In genomic region chr13:69458891-69459290, GRCm38 (mm10) we compare ENCODE assay signal across 24 mouse cellular contexts.
"Had no signal": no experiment of that assay in that cellular context is flagged by ENCODE, and none has a peak within 500 bp of the region (broad histone marks: within the 10 kb centered on the region; RNA-seq: fewer than 3 reads in every experiment).

No protein-coding gene starts in this region.

- H3K4me2 ChIP-seq: heart, embryonic 11.5 days; heart, embryonic 13.5 days; heart, embryonic 15.5 days; hindbrain, embryonic 13.5 days; hindbrain, embryonic 15.5 days; kidney, embryonic 15.5 days; limb, embryonic 13.5 days; limb, embryonic 15.5 days had no signal

- H3K4me1 ChIP-seq: heart, embryonic 13.5 days; heart, embryonic 15.5 days had no signal

- H3K9ac ChIP-seq: heart, embryonic 13.5 days; heart, embryonic 15.5 days; hindbrain, embryonic 13.5 days; hindbrain, embryonic 15.5 days; kidney, embryonic 15.5 days; limb, embryonic 13.5 days; limb, embryonic 15.5 days had no signal

- H3K36me3 ChIP-seq: heart, embryonic 13.5 days; heart, embryonic 15.5 days; hindbrain, embryonic 13.5 days; hindbrain, embryonic 15.5 days; kidney, embryonic 15.5 days; limb, embryonic 13.5 days; limb, embryonic 15.5 days had no signal

- DNase-seq: gastrocnemius, postnatal 14 days; gastrocnemius, postnatal 36 days; heart, adult 18-20 months; heart, postnatal 14 days; heart, postnatal 36 days; kidney, adult 11 months; kidney, adult 2 months; kidney, adult 9 months; kidney, postnatal 14 days; kidney, postnatal 36 days; layer of hippocampus, adult 9-11 months; layer of hippocampus, postnatal 36 days; left cerebral cortex, postnatal 4 days had no signal

- H3K9me3 ChIP-seq: heart, embryonic 13.5 days; heart, embryonic 15.5 days; hindbrain, embryonic 13.5 days; hindbrain, embryonic 15.5 days; kidney, embryonic 15.5 days; limb, embryonic 13.5 days; limb, embryonic 15.5 days had no signal

- H3K27me3 ChIP-seq: heart, embryonic 13.5 days; heart, embryonic 15.5 days; hindbrain, embryonic 13.5 days; hindbrain, embryonic 15.5 days; limb, embryonic 13.5 days; limb, embryonic 15.5 days had no signal

- H3K27ac ChIP-seq: heart, embryonic 13.5 days; heart, embryonic 15.5 days; hindbrain, embryonic 13.5 days; hindbrain, embryonic 15.5 days; hindbrain, postnatal 0 days; kidney, embryonic 15.5 days; kidney, postnatal 0 days; limb, embryonic 13.5 days; limb, embryonic 15.5 days had no signal

- H3K4me3 ChIP-seq: heart, embryonic 13.5 days; heart, embryonic 15.5 days; hindbrain, embryonic 13.5 days; hindbrain, embryonic 15.5 days; kidney, embryonic 15.5 days; limb, embryonic 13.5 days; limb, embryonic 15.5 days had no signal

- ATAC-seq: hindbrain, postnatal 0 days; intestine, embryonic 16.5 days had no signal
